Mouse (Mus musculus) forebrain, postnatal 0 days (tissue): ENCODE data around the gene Obox3. TPM values are rescaled to one million over a fixed set of nuclear protein-coding genes. Genes with fewer than 3 reads are reported as not detected.
"Not testable (repeated sequence)": the region's sequence is repeated elsewhere in the genome, so short reads cannot be mapped to it uniquely, and the experiment has no call there.

Source experiments
- ATAC-seq: fragments of 200-750 bp; cut with Nextera tagmentation; 2 replicates; pipeline ENCODE4 v1.8.0; 2017; ENCODE audit warnings: mild to moderate bottlenecking, moderate library complexity
- DNase-seq: peaks from one replicate; pipeline ENCODE4 v3.0.0-alpha.2; 2015
- H3K27ac ChIP-seq: fragments of 300-500 bp; sonication (generic); 2 replicates; pipeline ENCODE4 v1.5.1; 2014; ENCODE audit warnings: low read depth, mild to moderate bottlenecking, antibody characterized with exemption, low read length, moderate library complexity, mixed read lengths
- H3K27me3 ChIP-seq: fragments of 300-500 bp; sonication (generic); 2 replicates; pipeline ENCODE4 v1.6.1; 2014; ENCODE audit warnings: mild to moderate bottlenecking, low read length, mixed read lengths; ENCODE audit not compliant: insufficient read depth
- H3K36me3 ChIP-seq: fragments of 300-500 bp; sonication (generic); 2 replicates; pipeline ENCODE4 v1.6.1; 2014; ENCODE audit warnings: mild to moderate bottlenecking, moderate library complexity; ENCODE audit not compliant: insufficient read depth
- H3K4me1 ChIP-seq: fragments of 300-500 bp; sonication (generic); 2 replicates; pipeline ENCODE4 v1.6.1; 2014; ENCODE audit warnings: antibody characterized with exemption; ENCODE audit not compliant: insufficient read depth
- H3K4me2 ChIP-seq: fragments of 300-500 bp; sonication (generic); 2 replicates; pipeline ENCODE4 v1.6.1; 2014; ENCODE audit warnings: low read depth, mild to moderate bottlenecking, moderate library complexity
- H3K4me3 ChIP-seq: fragments of 300-500 bp; sonication (generic); 2 replicates; pipeline ENCODE4 v1.5.1; 2014; ENCODE audit warnings: low read depth, low read length, mixed read lengths
- H3K9ac ChIP-seq: fragments of 300-500 bp; sonication (generic); 2 replicates; pipeline ENCODE4 v1.6.1; 2014; ENCODE audit warnings: mild to moderate bottlenecking
- H3K9me3 ChIP-seq: fragments of 300-500 bp; sonication (generic); 2 replicates; pipeline ENCODE4 v1.6.1; 2016; ENCODE audit warnings: low read length
- WGBS: fragments of 180-500 bp; shearing (Covaris S2); extraction: QIAGEN DNeasy Blood & Tissue Kit; methylation state at CpG from one replicate; pipeline ENCODE4 v1.1.7; 2014; 5-methylcytosine and 5-hydroxymethylcytosine counted together
- polyA plus RNA-seq: library from polyadenylated mRNA; unstranded; fragments of >200 nt; fragmentation: Nextera tagmentation; extraction: Ambion mirVana; gene quantifications from 2 replicates; pipeline ENCODE4 v1.2.1, GENCODE M21; 2015
- total RNA-seq: library from RNA; depleted of rRNA; stranded (reverse); fragments of >200 nt; gene quantifications from 2 replicates; pipeline ENCODE4 v1.2.3, GENCODE M21; 2014; rRNA removed

Obox3 gene
- total RNA-seq (not detected in 2 replicates), polyA plus RNA-seq (not detected in 2 replicates)

GRCm38 (mm10) chr7:15639802-15640201 is at the start of gene Obox3:
Gene Obox3, minus strand, starts transcription at chr7:15639902.
- not testable (repeated sequence) for H3K4me1 ChIP-seq, H3K9me3 ChIP-seq, H3K27me3 ChIP-seq, DNase-seq, H3K27ac ChIP-seq, H3K36me3 ChIP-seq, H3K9ac ChIP-seq, H3K4me2 ChIP-seq, H3K4me3 ChIP-seq, ATAC-seq
- 10% methylated on average over 1 of the region's 1 CpGs for WGBS

DNA sequence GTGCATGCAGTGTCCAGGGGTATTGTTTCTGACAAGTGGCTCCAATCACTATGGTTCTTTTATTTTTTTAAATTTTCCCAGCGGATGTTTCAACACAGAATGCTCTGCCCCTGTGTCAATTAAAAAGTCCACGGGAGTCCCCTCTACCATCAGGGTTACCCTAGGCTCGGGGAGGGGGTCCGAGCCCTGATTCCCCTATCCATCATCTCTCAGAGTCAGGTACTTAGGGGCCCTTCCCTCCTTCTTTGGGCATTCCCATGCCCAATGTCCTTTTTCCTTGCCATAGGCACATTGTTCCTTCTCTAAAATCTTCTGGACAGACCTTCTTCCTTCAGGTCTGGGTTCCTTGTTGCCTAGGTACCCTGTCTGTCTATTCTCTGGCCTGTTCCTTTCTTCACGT is 130.3 kb downstream of the Obox3 start:
- H3K4me2 ChIP-seq, H3K27me3 ChIP-seq, H3K9ac ChIP-seq, H3K4me1 ChIP-seq, H3K9me3 ChIP-seq, H3K27ac ChIP-seq, H3K4me3 ChIP-seq, DNase-seq, H3K36me3 ChIP-seq, ATAC-seq: not testable (repeated sequence)
- WGBS: 79% methylated on average over 4 of the region's 5 CpGs

Other genes starting within 250 kb of the Obox3 start
- gene Obox5, start 110.2 kb upstream of the Obox3 start, total RNA-seq: not detected in 2 replicates
- gene Obox5, start 110.2 kb upstream of the Obox3 start, polyA plus RNA-seq: not detected in 2 replicates
- not detected in 2 replicates for gene Obox6, start 199.8 kb upstream of the Obox3 start, total RNA-seq
- gene Obox6, start 199.8 kb upstream of the Obox3 start, polyA plus RNA-seq: not detected in 2 replicates
- gene Crx, start 240.1 kb upstream of the Obox3 start, total RNA-seq: 1.2 and 1.9 TPM in 2 replicates
- gene Crx, start 240.1 kb upstream of the Obox3 start, polyA plus RNA-seq: 0.05 and 0.25 TPM in 2 replicates
- gene Crxos, start 242.7 kb upstream of the Obox3 start, total RNA-seq: not detected in 2 replicates
- gene Crxos, start 242.7 kb upstream of the Obox3 start, polyA plus RNA-seq: not detected in 2 replicates